Mouse (Mus musculus) kidney, postnatal 0 days (tissue): ENCODE measurements around the gene Olfr218. TPM values are rescaled to one million over a fixed set of nuclear protein-coding genes. Genes with fewer than 3 reads are reported as not detected.

Experiments used
- ATAC-seq: fragments of 200-750 bp; cut with Nextera tagmentation; replicated peaks from 2 replicates; pipeline ENCODE4 v1.8.0; 2017; ENCODE audit warnings: low read depth, moderate number of reproducible peaks, moderate TSS enrichment, moderate library complexity; ENCODE audit not compliant: low FRiP score
- DNase-seq: peaks from one replicate; pipeline ENCODE4 v3.0.0-alpha.2; 2016; ENCODE audit warnings: low spot score
- H3K27ac ChIP-seq: fragments of 300-500 bp; sonication (generic); 2 replicates; pipeline ENCODE4 v1.5.1; 2014; ENCODE audit warnings: mild to moderate bottlenecking
- H3K27me3 ChIP-seq: fragments of 300-500 bp; sonication (generic); 2 replicates; pipeline ENCODE4 v1.6.1; 2014; ENCODE audit warnings: low read length, mixed read lengths; ENCODE audit not compliant: insufficient read depth
- H3K36me3 ChIP-seq: fragments of 300-500 bp; sonication (generic); 2 replicates; pipeline ENCODE4 v1.6.1; 2014; ENCODE audit warnings: low read length, mixed read lengths; ENCODE audit not compliant: insufficient read depth
- H3K4me1 ChIP-seq: fragments of 300-500 bp; sonication (generic); replicated peaks from 2 replicates; pipeline ENCODE4 v1.6.1; 2014; ENCODE audit warnings: antibody characterized with exemption, low read length, mixed read lengths; ENCODE audit not compliant: insufficient read depth
- H3K4me2 ChIP-seq: fragments of 300-500 bp; sonication (generic); 2 replicates; pipeline ENCODE4 v1.6.1; 2014; ENCODE audit warnings: mild to moderate bottlenecking, low read length, moderate library complexity, mixed read lengths
- H3K4me3 ChIP-seq: fragments of 300-500 bp; sonication (generic); replicated peaks from 2 replicates; pipeline ENCODE4 v1.5.1; 2014; ENCODE audit warnings: low read depth, low read length
- H3K9ac ChIP-seq: fragments of 300-500 bp; sonication (generic); 2 replicates; pipeline ENCODE4 v1.6.1; 2014; ENCODE audit warnings: low read depth, low read length
- H3K9me3 ChIP-seq: fragments of 300-500 bp; sonication (generic); replicated peaks from 2 replicates; pipeline ENCODE4 v1.6.1; 2016; ENCODE audit warnings: low read length, inconsistent platforms, mixed read lengths
- CTCF ChIP-seq: IDR thresholded peaks from 2 replicates; pipeline ENCODE4 v1.5.1; 2016; ENCODE audit warnings: antibody characterized with exemption, low read depth, mild to moderate bottlenecking, moderate library complexity
- WGBS: fragments of 180-500 bp; shearing (Covaris S2); extraction: QIAGEN DNeasy Blood & Tissue Kit; methylation state at CpG from one replicate; pipeline ENCODE4 v1.1.7; 2014; 5-methylcytosine and 5-hydroxymethylcytosine counted together
- polyA plus RNA-seq: library from polyadenylated mRNA; unstranded; fragments of >200 nt; fragmentation: Nextera tagmentation; extraction: Ambion mirVana; gene quantifications from 2 replicates; pipeline ENCODE4 v1.2.1, GENCODE M21; 2015

Olfr218 gene
- polyA plus RNA-seq: not detected in 2 replicates

DNA sequence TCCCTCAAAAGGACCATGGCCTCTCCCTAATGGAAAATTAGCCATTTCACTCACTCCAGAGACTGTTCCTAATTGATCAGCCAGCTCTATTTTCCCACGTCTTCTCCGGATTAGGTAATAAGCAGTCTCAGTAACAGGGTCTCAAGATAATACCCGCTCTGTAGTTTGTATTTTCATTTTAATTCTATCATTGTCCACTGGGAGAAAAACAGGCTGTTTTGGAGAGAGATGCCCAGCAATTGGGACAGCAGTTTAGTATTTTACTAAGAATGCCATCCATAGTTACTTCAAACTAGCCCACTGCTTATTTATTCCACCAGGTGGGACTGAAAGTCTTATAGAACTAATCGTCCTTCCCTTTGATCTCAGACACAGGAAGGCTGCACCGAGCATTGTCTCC lies at the start of gene Olfr218:
Olfr218 (plus strand) TSS at position 301 of the 400 bp plus-strand sequence.
- Histone ChIP-seq H3K4me2 (no peak within 1 kb of the TSS), H3K27me3 (no peaks in the 10 kb centered on the region), H3K9me3 (no peaks in the 10 kb centered on the region), H3K36me3 (no peaks in the 10 kb centered on the region), H3K27ac (no peak within 1 kb of the TSS), H3K4me3 (no peak within 1 kb of the TSS), H3K4me1 (no peaks in the 10 kb centered on the region), H3K9ac (no peak within 1 kb of the TSS)
- DNase-seq (no peak), ATAC-seq (no peak)
- WGBS: 76% methylated on average over 5 of the region's 5 CpGs
- TF ChIP-seq CTCF: no peak

DNA sequence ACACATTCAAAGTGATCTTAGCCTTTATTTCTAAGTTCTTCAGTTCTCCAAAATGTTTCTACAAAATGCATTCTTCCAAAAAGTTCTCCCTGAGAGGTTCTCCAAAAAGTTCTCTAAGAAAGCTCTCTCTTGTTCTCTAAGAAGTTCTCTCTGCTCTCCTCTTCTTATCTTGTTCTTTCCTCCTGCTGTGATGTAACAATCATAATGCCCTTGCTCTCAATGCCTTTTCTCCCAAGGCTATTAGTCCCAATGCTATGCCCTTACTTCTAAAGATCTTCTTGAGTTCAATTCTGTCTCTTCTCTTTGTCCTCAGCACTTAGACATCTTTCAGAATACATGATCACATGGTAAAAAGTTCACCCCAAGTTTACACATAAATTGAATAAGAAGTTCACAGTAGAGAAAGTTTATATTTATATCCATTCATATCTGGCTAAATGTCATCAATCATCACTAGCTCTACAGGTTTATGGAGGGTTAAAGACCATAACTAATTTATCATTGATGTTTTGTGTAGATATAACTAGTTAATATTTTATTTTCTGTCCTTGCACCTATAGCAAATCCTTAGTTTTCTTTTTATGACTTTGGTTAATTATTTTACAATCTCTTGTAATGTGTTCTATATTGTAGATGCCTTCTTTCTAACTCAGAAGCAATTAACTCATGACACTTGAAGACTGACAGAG lies 23.3 kb upstream of the Olfr218 start:
- H3K9me3 ChIP-seq: no peaks in the 10 kb centered on the region
- H3K9ac ChIP-seq: no peak overlapping the region
- H3K27me3 ChIP-seq: no peaks in the 10 kb centered on the region
- DNase-seq: no peak
- no peak for ATAC-seq
- H3K27ac ChIP-seq: no peak overlapping the region
- no peaks in the 10 kb centered on the region for H3K4me1 ChIP-seq
- H3K4me2 ChIP-seq: no peak overlapping the region
- no peak overlapping the region for H3K4me3 ChIP-seq
- no peaks in the 10 kb centered on the region for H3K36me3 ChIP-seq
- TF ChIP-seq CTCF: no peak

DNA sequence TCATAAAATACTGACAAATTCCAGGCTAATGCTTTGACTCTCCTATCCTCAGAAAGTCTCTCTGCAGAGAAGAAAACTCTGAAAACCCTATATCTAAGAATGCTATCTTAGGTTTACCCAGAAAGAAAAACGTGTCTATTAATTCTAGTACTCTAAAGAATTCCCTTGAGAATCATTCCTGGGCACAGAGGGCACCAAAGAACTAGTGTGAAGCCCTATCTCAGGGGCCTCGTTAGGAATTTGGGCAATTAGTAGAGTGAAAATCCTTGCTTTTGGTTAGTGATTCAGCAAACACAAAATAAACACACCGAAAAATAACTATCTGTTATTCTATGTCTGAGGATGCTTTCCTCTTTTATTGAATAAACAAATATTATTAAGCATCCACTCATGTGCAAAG lies 7.1 kb upstream of the Olfr218 start, which contains the start of gene Olfr1406:
Olfr1406 (minus strand) TSS at position 101 of the 400 bp plus-strand sequence.
- Histone ChIP-seq H3K36me3 (no peaks in the 10 kb centered on the region), H3K4me2 (no peak within 1 kb of the TSS), H3K4me1 (no peaks in the 10 kb centered on the region), H3K27ac (no peak within 1 kb of the TSS), H3K27me3 (no peaks in the 10 kb centered on the region), H3K9me3 (no peaks in the 10 kb centered on the region), H3K4me3 (no peak within 1 kb of the TSS), H3K9ac (no peak within 1 kb of the TSS)
- ATAC-seq (no peak), DNase-seq (no peak)
- no peak for TF ChIP-seq CTCF
- 57% methylated on average over 3 of the region's 3 CpGs for WGBS

DNA sequence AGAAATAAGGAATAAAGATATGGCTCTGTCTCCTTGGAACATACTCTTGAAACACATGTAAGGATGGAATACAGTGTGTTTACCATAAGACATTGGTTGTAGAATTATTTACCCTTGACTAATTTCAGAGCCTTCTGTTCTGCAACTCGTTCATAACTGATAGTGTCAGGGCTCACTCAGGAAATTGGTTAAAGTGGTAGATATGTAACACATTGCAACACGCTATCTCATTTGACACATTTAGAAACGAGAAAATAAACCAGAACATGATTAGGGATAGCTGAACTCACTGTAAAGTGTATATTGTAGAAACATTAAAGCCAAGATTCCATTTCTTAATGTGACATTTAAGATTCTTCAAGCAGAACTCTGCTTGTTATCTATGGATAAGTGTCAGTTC lies 5.5 kb upstream of the Olfr218 start:
- H3K4me3 ChIP-seq: no peak overlapping the region
- H3K4me2 ChIP-seq: no peak overlapping the region
- H3K9ac ChIP-seq: no peak overlapping the region
- H3K27ac ChIP-seq: no peak overlapping the region
- no peak for ATAC-seq
- H3K4me1 ChIP-seq: no peaks in the 10 kb centered on the region
- no peak for DNase-seq
- WGBS: 70% methylated on average over 3 of the region's 3 CpGs
- H3K9me3 ChIP-seq: no peaks in the 10 kb centered on the region
- TF ChIP-seq CTCF: no peak
- H3K27me3 ChIP-seq: no peaks in the 10 kb centered on the region
- no peaks in the 10 kb centered on the region for H3K36me3 ChIP-seq

DNA sequence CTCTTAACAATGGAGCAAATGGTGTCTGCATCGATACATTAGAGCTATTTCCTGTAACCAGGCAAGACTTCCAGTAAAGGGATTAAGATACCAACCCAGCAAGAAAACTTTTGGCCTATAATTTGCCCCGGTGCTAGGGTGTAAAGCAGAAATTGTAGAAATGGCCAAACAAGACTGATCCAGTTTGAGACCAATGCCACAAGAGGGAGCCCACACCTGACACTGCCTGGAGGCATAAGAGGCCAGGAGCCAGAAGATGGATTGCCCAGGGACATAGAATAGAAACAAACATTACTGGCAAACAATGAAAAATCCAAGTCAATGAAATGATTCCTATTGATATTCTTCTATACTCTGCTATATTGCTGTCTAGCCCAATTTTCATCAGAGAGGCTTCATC lies 1.2 kb upstream of the Olfr218 start:
- Histone ChIP-seq H3K27ac (no peak overlapping the region), H3K4me3 (no peak overlapping the region), H3K9ac (no peak overlapping the region), H3K4me2 (no peak overlapping the region), H3K36me3 (no peaks in the 10 kb centered on the region), H3K4me1 (no peaks in the 10 kb centered on the region), H3K9me3 (no peaks in the 10 kb centered on the region), H3K27me3 (no peaks in the 10 kb centered on the region)
- 84% methylated on average over 2 of the region's 2 CpGs for WGBS
- no peak for ATAC-seq
- no peak; the same call in 1 of the 2 replicates for TF ChIP-seq CTCF
- no peak for DNase-seq

DNA sequence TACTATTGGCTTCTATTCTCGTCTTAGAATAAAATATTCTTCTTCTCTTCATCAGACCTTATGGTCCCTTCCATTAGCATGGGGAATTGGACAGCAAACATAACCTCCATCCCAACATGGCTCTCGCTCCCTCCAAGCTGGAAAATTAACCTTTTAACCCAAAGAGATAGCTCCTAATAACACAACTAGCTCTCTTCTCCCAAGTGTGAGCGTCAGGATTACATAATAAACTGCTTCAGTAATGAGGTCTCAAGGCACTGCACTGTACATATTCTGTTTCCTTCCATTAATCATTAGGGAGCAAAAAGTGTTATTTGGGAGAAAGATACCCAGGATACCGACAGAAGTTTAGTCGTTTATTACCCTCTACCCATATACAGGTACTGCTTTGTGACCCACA lies 14.5 kb downstream of the Olfr218 start, which contains the start of gene Olfr1404:
Olfr1404 (plus strand) TSS at position 301 of the 400 bp plus-strand sequence.
- Histone ChIP-seq H3K9ac (no peak within 1 kb of the TSS), H3K4me1 (no peaks in the 10 kb centered on the region), H3K27me3 (no peaks in the 10 kb centered on the region), H3K4me2 (no peak within 1 kb of the TSS), H3K27ac (no peak within 1 kb of the TSS), H3K36me3 (no peaks in the 10 kb centered on the region), H3K4me3 (no peak within 1 kb of the TSS), H3K9me3 (no peaks in the 10 kb centered on the region; the same call in 1 of the 2 replicates)
- ATAC-seq: no peak
- no peak for DNase-seq
- TF ChIP-seq CTCF: no peak
- WGBS: 75% methylated on average over 5 of the region's 5 CpGs
